Mouse (Mus musculus) heart, postnatal 0 days (tissue): ENCODE measurements around the gene Pik3ip1. TPM values are rescaled to one million over a fixed set of nuclear protein-coding genes. Genes with fewer than 3 reads are reported as not detected.
A peak's percentile ranks its signal among the peaks of the same experiment; 100 is the strongest.

Experiments
- ATAC-seq: fragments of 200-750 bp; cut with Nextera tagmentation; 2 replicates; pipeline ENCODE4 v1.8.0; 2017; ENCODE audit warnings: low read depth, moderate number of reproducible peaks, moderate library complexity; ENCODE audit not compliant: insufficient read depth
- DNase-seq: peaks from one replicate; pipeline ENCODE4 v3.0.0-alpha.2; 2016; ENCODE audit warnings: low spot score
- H3K27ac ChIP-seq: fragments of 300-500 bp; sonication (generic); 2 replicates; pipeline ENCODE4 v1.5.1; 2014; ENCODE audit warnings: low read depth, mild to moderate bottlenecking
- H3K27me3 ChIP-seq: fragments of 300-500 bp; sonication (generic); 2 replicates; pipeline ENCODE4 v1.6.1; 2014; ENCODE audit warnings: low read length, mixed read lengths; ENCODE audit not compliant: control insufficient read depth, insufficient read depth
- H3K36me3 ChIP-seq: fragments of 300-500 bp; sonication (generic); replicated peaks from 2 replicates; pipeline ENCODE4 v1.6.1; 2014; ENCODE audit warnings: low read length, mixed read lengths; ENCODE audit not compliant: control insufficient read depth, insufficient read depth
- H3K4me1 ChIP-seq: fragments of 300-500 bp; sonication (generic); 2 replicates; pipeline ENCODE4 v1.6.1; 2014; ENCODE audit warnings: antibody characterized with exemption; ENCODE audit not compliant: control insufficient read depth, insufficient read depth
- H3K4me2 ChIP-seq: fragments of 300-500 bp; sonication (generic); 2 replicates; pipeline ENCODE4 v1.6.1; 2014; ENCODE audit warnings: low read depth, mild to moderate bottlenecking, low read length, moderate library complexity
- H3K4me3 ChIP-seq: fragments of 300-500 bp; sonication (generic); 2 replicates; pipeline ENCODE4 v1.5.1; 2014; ENCODE audit warnings: low read depth, low read length
- H3K9ac ChIP-seq: fragments of 300-500 bp; sonication (generic); replicated peaks from 2 replicates; pipeline ENCODE4 v1.6.1; 2014; ENCODE audit warnings: low read depth, low read length, mixed read lengths
- H3K9me3 ChIP-seq: fragments of 300-500 bp; sonication (generic); replicated peaks from 2 replicates; pipeline ENCODE4 v1.6.1; 2016; ENCODE audit warnings: low read length; ENCODE audit not compliant: control insufficient read depth
- CTCF ChIP-seq: IDR thresholded peaks from 2 replicates; pipeline ENCODE4 v1.5.1; 2016; ENCODE audit warnings: antibody characterized with exemption, control low read depth, low read depth
- EP300 ChIP-seq: IDR thresholded peaks from 2 replicates; pipeline ENCODE4 v1.6.1; 2016; ENCODE audit warnings: antibody characterized with exemption, low read depth
- WGBS: fragments of 180-500 bp; shearing (Covaris S2); extraction: QIAGEN DNeasy Blood & Tissue Kit; methylation state at CpG from one replicate; pipeline ENCODE4 v1.1.7; 2014; 5-methylcytosine and 5-hydroxymethylcytosine counted together
- polyA plus RNA-seq: library from polyadenylated mRNA; unstranded; fragments of >200 nt; fragmentation: Nextera tagmentation; extraction: Ambion mirVana; gene quantifications from 2 replicates; pipeline ENCODE4 v1.2.1, GENCODE M21; 2015
- total RNA-seq: library from RNA; depleted of rRNA; stranded (reverse); fragments of >200 nt; gene quantifications from 2 replicates; pipeline ENCODE4 v1.2.3, GENCODE M21; 2014; ENCODE audit warnings: low replicate concordance

Pik3ip1 gene
- total and polyA plus RNA-seq, 2 experiments from 2014 or later, result 44.7 to 57.6 TPM

- TF ChIP-seq CTCF, result no peak
- no peak for TF ChIP-seq EP300
- peaks cover 93% of the 10 kb centered on the region for H3K36me3 ChIP-seq
- WGBS, result 39% methylated on average over 4 of the region's 4 CpGs
- ATAC-seq (0 out of 2 replicates have a peak, but pooled peaks have one; percentile 27), DNase-seq (no peak)
- H3K4me1 ChIP-seq, result peaks cover 20% of the 10 kb centered on the region
- H3K9ac ChIP-seq, result no peak overlapping the region
- peak overlapping the region; percentile 8; the same call in 1 of the 2 replicates for H3K4me2 ChIP-seq
- peak overlapping the region; percentile 70 for H3K27ac ChIP-seq
- H3K4me3 ChIP-seq, result no peak overlapping the region
- no peaks in the 10 kb centered on the region for H3K9me3 ChIP-seq
- H3K27me3 ChIP-seq, result no peaks in the 10 kb centered on the region
These were observed 27.4 kb upstream of the Pik3ip1 start for GRCm38 (mm10) chr11:3302792-3303191.

- Histone ChIP-seq H3K27me3 (no peaks in the 10 kb centered on the region), H3K36me3 (peaks cover 92% of the 10 kb centered on the region), H3K9ac (no peak overlapping the region), H3K4me2 (no peak overlapping the region), H3K9me3 (no peaks in the 10 kb centered on the region), H3K4me1 (peaks cover 24% of the 10 kb centered on the region), H3K27ac (no peak overlapping the region), H3K4me3 (no peak overlapping the region)
- no peak for TF ChIP-seq CTCF
- no peak for TF ChIP-seq EP300
- DNase-seq, result no peak
- 89% methylated on average over 4 of the region's 4 CpGs for WGBS
- no peak for ATAC-seq
These were observed 24.4 kb upstream of the Pik3ip1 start for GRCm38 (mm10) chr11:3305821-3306220.

DNA sequence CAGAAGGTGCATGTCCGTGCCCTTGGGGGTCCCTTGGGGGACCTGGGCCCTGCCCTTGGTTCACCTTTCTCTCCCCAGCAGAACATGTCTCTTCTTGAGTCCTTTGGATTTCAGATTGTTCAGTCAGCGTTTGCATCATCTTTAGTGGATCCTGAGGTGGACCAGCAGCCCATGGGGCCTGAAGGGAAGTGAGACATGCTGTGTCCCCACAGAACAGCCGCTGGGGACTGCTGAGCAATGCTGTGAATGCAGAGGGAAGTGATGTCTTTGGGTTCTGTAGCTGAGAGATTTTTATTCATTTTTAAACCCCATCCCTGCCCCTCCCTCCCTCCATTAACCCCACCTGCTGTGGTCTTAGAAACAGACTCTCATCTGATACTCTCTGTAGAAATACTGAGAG, 22.3 kb upstream of the Pik3ip1 start:
- H3K9me3 ChIP-seq, result no peaks in the 10 kb centered on the region
- DNase-seq (no peak), ATAC-seq (no peak)
- no peak overlapping the region for H3K9ac ChIP-seq
- TF ChIP-seq EP300, result no peak
- TF ChIP-seq CTCF, result no peak
- H3K4me2 ChIP-seq, result no peak overlapping the region
- no peaks in the 10 kb centered on the region for H3K27me3 ChIP-seq
- H3K36me3 ChIP-seq, result peaks cover 86% of the 10 kb centered on the region
- H3K27ac ChIP-seq, result no peak overlapping the region
- no peak overlapping the region for H3K4me3 ChIP-seq
- peaks cover 13% of the 10 kb centered on the region for H3K4me1 ChIP-seq
- WGBS, result 80% methylated on average over 3 of the region's 3 CpGs

- Histone ChIP-seq H3K4me1 (0 out of 2 replicates have a peak, but pooled peaks cover 4% of the 10 kb centered on the region), H3K4me2 (no peak overlapping the region), H3K4me3 (no peak overlapping the region), H3K9ac (no peak overlapping the region), H3K27ac (peak overlapping the region; percentile 57; the same call in 1 of the 2 replicates), H3K9me3 (no peaks in the 10 kb centered on the region), H3K27me3 (no peaks in the 10 kb centered on the region), H3K36me3 (peaks cover 67% of the 10 kb centered on the region)
- 84% methylated on average over 4 of the region's 4 CpGs for WGBS
- ATAC-seq, result no peak
- TF ChIP-seq CTCF, result no peak
- TF ChIP-seq EP300, result no peak
- no peak for DNase-seq
These were observed 20.3 kb upstream of the Pik3ip1 start for GRCm38 (mm10) chr11:3309884-3310283.

DNA sequence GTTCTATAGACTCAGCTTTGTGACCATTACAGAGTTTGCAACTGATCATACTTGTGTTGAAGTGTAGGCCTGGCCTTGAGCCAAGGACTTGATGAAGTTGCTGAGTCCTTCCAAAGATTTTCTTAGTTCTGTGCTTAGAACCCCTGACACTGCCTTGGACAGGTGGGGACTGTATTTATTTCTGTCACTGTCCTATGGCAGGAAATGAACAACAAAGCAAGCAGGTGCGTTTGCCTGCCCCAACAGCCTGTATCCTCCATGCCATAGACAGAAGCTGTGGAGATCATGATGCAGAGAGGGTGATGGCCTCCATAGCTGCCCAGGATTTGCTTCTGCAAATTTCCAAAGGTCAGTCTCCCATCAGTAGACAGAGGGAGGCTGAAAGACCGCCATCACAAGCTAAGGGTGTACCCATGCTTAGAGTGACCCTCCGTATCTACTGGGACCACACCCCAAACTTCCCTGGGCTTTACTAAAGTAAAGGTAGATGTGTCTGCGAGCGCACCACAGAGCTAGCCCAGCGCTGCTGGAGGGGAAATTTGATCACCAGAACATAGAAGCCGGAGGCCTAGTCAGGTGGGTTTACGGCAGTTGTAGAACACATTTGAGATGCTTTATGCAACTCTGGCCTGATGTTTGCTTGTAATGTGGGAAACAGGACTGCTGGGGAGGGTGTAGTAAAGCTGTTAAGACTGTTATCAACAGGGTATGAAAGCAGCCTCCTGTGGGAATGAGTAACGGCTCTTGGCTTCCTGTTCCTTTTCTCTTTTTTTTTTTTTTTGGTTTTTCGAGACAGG, 19.2 kb upstream of the Pik3ip1 start:
- peaks cover 60% of the 10 kb centered on the region for H3K36me3 ChIP-seq
- H3K27me3 ChIP-seq, result no peaks in the 10 kb centered on the region
- WGBS, result 74% methylated on average over 10 of the region's 10 CpGs
- TF ChIP-seq EP300 (no peak), CTCF (no peak)
- peak overlapping the region; percentile 57; the same call in 1 of the 2 replicates for H3K27ac ChIP-seq
- ATAC-seq (no peak), DNase-seq (no peak)
- no peaks in the 10 kb centered on the region for H3K9me3 ChIP-seq
- 0 out of 2 replicates have a peak, but pooled peaks cover 4% of the 10 kb centered on the region for H3K4me1 ChIP-seq
- no peak overlapping the region for H3K9ac ChIP-seq
- H3K4me2 ChIP-seq, result no peak overlapping the region
- H3K4me3 ChIP-seq, result no peak overlapping the region
